Mouse (Mus musculus): ENCODE data around the gene Slc25a43. TPM values are rescaled to one million over a fixed set of nuclear protein-coding genes. Genes with fewer than 3 reads are reported as not detected.
"Not testable (repeated sequence)": the region's sequence is repeated elsewhere in the genome, so short reads cannot be mapped to it uniquely, and the experiment has no call there.

Slc25a43 gene
- polyA plus RNA-seq, 1 experiment from 2014 or later: 3.4 TPM

DNA sequence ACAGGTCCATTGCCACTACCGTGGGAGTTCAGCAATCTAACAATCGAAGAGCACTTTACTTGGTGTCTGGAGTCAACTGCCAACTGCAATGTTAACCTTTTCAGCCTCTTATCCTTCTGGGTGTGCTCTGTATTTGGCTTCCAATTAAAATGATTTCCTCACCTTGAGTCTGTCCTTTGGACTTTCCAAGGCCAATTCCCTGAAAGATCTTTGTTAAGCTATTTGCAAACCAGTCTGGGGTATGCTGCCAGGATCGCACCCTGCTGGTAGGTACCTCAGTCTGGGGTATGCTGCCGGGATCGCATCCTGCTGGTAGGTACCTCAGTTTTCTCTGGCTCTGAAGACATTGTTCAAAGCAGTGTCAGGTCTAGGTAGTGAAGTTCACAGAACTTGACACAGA is 51.1 kb downstream of the Slc25a43 start:
- Histone ChIP-seq H3K4me2 (no peak overlapping the region), H3K36me3 (peaks cover 7% of the 10 kb centered on the region; the same call in 1 of the 2 replicates), H3K9ac (no peak overlapping the region), H3K27me3 (no peaks in the 10 kb centered on the region), H3K4me1 (replicated peaks) (peaks cover 3% of the 10 kb centered on the region; the same call in 1 of the 2 replicates), H3K27ac (no peak overlapping the region), H3K9me3 (replicated peaks) (no peaks in the 10 kb centered on the region), H3K4me3 (no peak overlapping the region)
- WGBS: 56% methylated on average over 5 of the region's 5 CpGs
- no peak for ATAC-seq (replicated peaks; ENCODE audit: insufficient number of reproducible peaks, insufficient read depth, low FRiP score, low read depth)

DNA sequence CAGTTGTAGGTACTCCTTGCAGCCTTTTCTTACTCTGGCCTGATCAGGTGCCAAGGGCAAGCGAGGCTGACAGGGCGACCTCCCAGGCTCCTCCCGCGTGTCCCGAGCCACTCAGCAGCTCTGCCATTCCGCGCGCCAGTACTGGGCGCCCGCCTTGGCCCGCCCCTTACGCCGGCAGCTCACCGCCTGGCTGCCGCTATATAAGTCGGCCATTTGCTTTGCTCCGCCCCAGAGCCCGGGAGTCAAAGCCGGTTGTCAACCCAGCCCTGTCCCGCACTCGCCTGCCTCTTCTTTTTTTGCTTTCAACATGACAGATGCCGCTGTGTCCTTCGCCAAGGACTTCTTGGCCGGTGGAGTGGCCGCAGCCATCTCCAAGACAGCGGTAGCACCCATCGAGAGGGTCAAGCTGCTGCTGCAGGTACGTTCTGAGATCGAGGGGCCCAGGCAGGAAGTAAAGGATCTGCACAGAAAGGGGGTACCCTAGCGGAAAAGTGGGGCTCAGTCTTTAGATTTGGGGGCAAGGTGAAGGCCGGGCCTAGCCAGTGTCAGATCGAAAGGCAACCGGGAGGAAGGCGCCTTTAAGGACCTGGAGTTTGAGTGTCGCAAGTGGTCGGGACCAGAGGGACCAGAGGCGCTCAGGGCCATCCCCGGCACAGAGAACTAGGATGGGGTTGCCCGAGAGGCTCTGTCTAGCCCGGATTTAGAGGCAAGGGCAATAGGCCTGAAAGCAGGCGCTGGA is 52.1 kb downstream of the Slc25a43 start, which contains the start of gene Slc25a5:
Slc25a5 (plus strand) TSS at position 228 of the 739 bp plus-strand sequence.
- WGBS: 10% methylated on average over 41 of the region's 41 CpGs
- Histone ChIP-seq H3K9me3 (replicated peaks) (no peaks in the 10 kb centered on the region), H3K4me2 (peak within 1 kb of the TSS; percentile 58), H3K4me3 (peak within 1 kb of the TSS; percentile 71), H3K4me1 (replicated peaks) (peaks cover 3% of the 10 kb centered on the region; the same call in 1 of the 2 replicates), H3K9ac (peak within 1 kb of the TSS; percentile 72), H3K36me3 (peaks cover 7% of the 10 kb centered on the region; the same call in 1 of the 2 replicates), H3K27ac (peak within 1 kb of the TSS; percentile 94), H3K27me3 (no peaks in the 10 kb centered on the region)
- ATAC-seq (replicated peaks; ENCODE audit: insufficient number of reproducible peaks, insufficient read depth, low FRiP score, low read depth): peak; percentile 91

DNA sequence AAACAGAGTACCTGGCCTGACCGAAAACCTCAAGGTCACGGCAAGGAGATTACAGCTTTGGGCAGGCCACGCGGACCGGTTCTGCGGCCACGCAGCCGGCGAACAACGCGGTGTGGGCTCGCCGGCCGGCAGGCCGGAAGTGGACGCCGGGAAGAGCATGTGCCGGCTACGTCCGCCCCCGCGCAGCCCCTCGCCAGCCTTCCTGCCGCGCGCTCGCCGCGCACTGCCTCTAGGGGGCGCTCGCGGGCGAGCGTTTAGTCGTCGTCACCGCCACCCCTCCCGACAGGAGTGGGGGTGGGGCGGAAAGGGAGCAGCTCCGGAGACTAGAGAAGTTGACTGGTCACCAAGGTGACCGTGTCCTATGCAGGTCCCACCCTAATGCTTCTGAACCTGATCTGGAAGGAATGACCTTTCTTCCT is 52.7 kb downstream of the Slc25a43 start:
- Histone ChIP-seq H3K9ac (peak overlapping the region; percentile 72), H3K4me2 (peak overlapping the region; percentile 58), H3K36me3 (peaks cover 7% of the 10 kb centered on the region; the same call in 1 of the 2 replicates), H3K27ac (peak overlapping the region; percentile 94), H3K4me1 (replicated peaks) (peaks cover 3% of the 10 kb centered on the region; the same call in 1 of the 2 replicates), H3K9me3 (replicated peaks) (no peaks in the 10 kb centered on the region), H3K4me3 (peak overlapping the region; percentile 71), H3K27me3 (no peaks in the 10 kb centered on the region)
- WGBS: 18% methylated on average over 41 of the region's 41 CpGs
- ATAC-seq (replicated peaks; ENCODE audit: insufficient number of reproducible peaks, insufficient read depth, low FRiP score, low read depth): peak; percentile 82

DNA sequence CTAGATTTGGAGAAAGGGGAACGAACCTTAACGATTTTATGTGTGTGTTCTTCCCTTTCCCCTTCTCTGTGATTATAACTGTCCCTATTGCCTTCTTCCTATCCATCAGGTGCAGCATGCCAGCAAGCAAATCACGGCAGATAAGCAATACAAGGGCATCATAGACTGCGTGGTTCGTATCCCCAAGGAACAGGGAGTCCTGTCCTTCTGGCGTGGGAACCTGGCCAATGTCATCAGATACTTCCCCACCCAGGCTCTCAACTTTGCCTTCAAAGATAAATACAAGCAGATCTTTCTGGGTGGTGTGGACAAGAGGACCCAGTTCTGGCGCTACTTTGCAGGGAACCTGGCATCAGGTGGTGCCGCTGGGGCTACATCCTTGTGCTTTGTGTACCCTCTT is 53.3 kb downstream of the Slc25a43 start:
- H3K4me2 ChIP-seq: peak overlapping the region; percentile 58
- H3K9ac ChIP-seq: peak overlapping the region; percentile 43; the same call in 1 of the 2 replicates
- ATAC-seq (replicated peaks; ENCODE audit: insufficient number of reproducible peaks, insufficient read depth, low FRiP score, low read depth); H3K4me1 ChIP-seq (replicated peaks); H3K27me3 ChIP-seq; H3K9me3 ChIP-seq (replicated peaks); H3K36me3 ChIP-seq: not testable (repeated sequence)
- WGBS: 40% methylated on average over 8 of the region's 8 CpGs
- peak overlapping the region; percentile 71 for H3K4me3 ChIP-seq
- H3K27ac ChIP-seq: peak overlapping the region; percentile 94

DNA sequence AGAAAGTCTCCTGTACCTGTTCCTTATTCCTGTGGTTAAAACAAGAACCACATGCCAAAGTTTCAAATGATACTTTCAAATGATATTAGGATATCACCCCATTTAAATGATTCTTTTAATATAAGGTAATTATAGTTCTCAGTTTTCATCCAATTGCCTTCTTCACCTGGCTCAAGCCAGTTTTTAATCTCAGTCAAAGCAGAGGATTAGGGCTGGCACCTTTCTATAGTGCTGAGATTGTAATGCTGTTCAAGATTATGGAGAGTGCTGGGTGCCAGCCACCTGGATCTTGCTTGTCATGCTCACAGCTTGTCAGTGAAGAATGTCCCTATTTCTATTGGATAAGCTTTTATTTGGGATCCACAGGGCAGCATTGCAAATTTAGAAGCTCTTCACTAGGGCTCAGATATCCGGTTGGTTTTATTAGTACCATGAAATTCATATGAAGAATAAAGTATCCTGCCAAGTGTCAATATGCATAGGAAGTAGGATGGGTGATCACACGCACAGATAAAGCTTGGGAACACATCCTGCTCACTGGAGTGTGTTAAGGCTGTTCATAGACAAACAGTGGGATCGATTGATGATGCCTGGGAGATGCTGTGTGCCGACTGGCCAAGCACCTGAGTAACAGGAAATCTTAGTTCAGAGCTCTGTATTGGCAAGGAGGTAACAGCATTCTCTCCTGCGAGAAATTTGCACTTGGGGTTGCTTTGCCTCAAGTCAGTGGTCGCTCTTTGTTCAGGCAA is 55.8 kb downstream of the Slc25a43 start:
- Histone ChIP-seq H3K9me3 (replicated peaks) (no peaks in the 10 kb centered on the region), H3K27me3 (no peaks in the 10 kb centered on the region), H3K4me1 (replicated peaks) (peaks cover 3% of the 10 kb centered on the region; the same call in 1 of the 2 replicates), H3K4me2 (no peak overlapping the region), H3K36me3 (peaks cover 7% of the 10 kb centered on the region; the same call in 1 of the 2 replicates), H3K4me3 (no peak overlapping the region), H3K27ac (no peak overlapping the region), H3K9ac (no peak overlapping the region)
- 45% methylated on average over 6 of the region's 6 CpGs for WGBS
- no peak for ATAC-seq (replicated peaks; ENCODE audit: insufficient number of reproducible peaks, insufficient read depth, low FRiP score, low read depth)

DNA sequence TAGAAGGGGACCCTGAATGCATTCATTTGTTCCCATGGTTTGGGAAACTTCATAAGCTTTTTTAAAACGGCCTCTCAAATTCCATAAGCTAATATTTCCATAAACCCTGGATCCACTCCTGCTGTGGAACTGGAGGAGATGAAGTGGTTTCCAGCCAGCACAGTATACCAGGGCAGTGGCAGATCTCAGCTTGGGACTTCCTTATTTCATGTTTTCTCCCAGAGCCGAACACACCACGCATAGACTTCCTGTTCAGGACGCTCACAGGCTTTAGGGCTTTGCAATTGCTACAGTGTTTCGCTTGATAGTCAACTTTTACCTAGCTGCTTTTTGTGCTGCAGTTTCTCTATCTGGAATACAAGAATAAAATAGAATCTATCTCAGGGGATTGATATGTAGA is 59.7 kb downstream of the Slc25a43 start:
- ATAC-seq (replicated peaks; ENCODE audit: insufficient number of reproducible peaks, insufficient read depth, low FRiP score, low read depth): no peak
- Histone ChIP-seq H3K27ac (no peak overlapping the region), H3K9ac (no peak overlapping the region), H3K4me3 (no peak overlapping the region), H3K4me1 (replicated peaks) (peaks cover 2% of the 10 kb centered on the region; the same call in 1 of the 2 replicates), H3K4me2 (no peak overlapping the region), H3K9me3 (replicated peaks) (no peaks in the 10 kb centered on the region), H3K36me3 (0 out of 2 replicates have a peak, but pooled peaks cover 2% of the 10 kb centered on the region), H3K27me3 (no peaks in the 10 kb centered on the region)
- 65% methylated on average over 5 of the region's 5 CpGs for WGBS

DNA sequence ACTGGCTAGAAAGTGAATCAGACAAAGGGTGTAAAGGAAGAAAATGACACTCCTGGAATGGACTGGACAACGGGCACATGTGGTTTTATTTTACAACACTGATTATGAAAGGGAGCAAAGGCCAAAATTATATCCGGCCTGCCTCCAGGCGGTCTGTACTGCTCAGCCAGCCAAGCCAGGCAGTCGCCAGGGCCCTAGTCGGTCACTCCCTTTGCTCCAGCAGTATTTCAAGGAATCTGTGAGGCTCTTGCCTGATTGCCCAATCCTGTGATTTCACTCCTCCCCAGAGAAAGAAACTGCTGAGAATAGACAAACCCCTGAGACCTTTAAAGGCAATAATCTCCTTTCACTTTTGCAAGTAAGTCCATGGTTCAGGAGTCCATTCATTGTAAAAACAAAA is 60.7 kb downstream of the Slc25a43 start:
- no peak overlapping the region for H3K4me2 ChIP-seq
- 56% methylated on average over 5 of the region's 5 CpGs for WGBS
- ATAC-seq (replicated peaks; ENCODE audit: insufficient number of reproducible peaks, insufficient read depth, low FRiP score, low read depth): no peak

DNA sequence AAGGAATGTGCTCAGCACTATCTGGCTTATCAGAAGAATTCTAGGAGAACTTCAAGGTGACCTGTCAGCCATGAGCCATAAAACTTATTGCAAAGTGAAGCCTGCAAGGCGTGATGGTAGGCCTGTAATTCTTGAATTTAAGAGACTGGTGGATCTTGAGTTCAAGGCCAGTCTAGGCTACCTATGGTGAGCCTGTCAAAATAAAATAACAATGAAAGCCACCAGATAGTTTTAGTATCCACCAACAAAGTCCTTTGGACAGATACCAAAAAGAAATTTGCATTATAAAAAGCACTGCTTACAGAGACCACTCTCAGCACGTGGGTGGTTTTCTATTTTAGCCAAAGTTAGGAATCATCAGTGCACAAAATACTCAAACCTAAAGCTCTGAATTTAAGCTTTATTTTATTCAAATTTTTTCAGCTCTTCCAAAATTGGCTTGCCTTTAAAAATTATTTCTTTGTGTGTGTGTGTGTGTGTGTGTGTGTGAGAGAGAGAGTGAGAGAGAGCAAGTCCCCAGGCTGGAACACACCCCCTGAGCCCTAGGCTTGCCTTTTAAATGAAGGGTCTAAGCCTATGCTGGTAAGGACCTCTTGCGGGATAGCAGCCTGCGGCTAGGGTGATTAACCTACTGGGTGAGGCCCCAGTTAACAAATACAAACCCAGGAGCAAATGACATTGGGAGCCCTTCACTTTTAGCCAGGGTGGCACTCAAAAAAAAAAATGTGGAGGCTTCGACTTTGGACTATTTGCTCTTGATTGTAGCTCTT is 62.2 kb downstream of the Slc25a43 start:
- Histone ChIP-seq H3K4me3 (no peak overlapping the region), H3K9ac (no peak overlapping the region), H3K9me3 (replicated peaks) (no peaks in the 10 kb centered on the region), H3K27ac (no peak overlapping the region), H3K36me3 (no peaks in the 10 kb centered on the region), H3K4me1 (replicated peaks) (peaks cover 2% of the 10 kb centered on the region; the same call in 1 of the 2 replicates), H3K27me3 (no peaks in the 10 kb centered on the region), H3K4me2 (no peak overlapping the region)
- WGBS: 64% methylated on average over 5 of the region's 5 CpGs
- no peak for ATAC-seq (replicated peaks; ENCODE audit: insufficient number of reproducible peaks, insufficient read depth, low FRiP score, low read depth)

More for the DNA sequence above, 60.7 kb downstream of the Slc25a43 start:
- no peaks in the 10 kb centered on the region for H3K9me3 ChIP-seq (replicated peaks)
- H3K4me1 ChIP-seq (replicated peaks): peaks cover 2% of the 10 kb centered on the region; the same call in 1 of the 2 replicates
- H3K4me3 ChIP-seq: no peak overlapping the region
- H3K27me3 ChIP-seq: no peaks in the 10 kb centered on the region
- H3K36me3 ChIP-seq: no peaks in the 10 kb centered on the region
- H3K9ac ChIP-seq: no peak overlapping the region
- no peak overlapping the region for H3K27ac ChIP-seq

DNA sequence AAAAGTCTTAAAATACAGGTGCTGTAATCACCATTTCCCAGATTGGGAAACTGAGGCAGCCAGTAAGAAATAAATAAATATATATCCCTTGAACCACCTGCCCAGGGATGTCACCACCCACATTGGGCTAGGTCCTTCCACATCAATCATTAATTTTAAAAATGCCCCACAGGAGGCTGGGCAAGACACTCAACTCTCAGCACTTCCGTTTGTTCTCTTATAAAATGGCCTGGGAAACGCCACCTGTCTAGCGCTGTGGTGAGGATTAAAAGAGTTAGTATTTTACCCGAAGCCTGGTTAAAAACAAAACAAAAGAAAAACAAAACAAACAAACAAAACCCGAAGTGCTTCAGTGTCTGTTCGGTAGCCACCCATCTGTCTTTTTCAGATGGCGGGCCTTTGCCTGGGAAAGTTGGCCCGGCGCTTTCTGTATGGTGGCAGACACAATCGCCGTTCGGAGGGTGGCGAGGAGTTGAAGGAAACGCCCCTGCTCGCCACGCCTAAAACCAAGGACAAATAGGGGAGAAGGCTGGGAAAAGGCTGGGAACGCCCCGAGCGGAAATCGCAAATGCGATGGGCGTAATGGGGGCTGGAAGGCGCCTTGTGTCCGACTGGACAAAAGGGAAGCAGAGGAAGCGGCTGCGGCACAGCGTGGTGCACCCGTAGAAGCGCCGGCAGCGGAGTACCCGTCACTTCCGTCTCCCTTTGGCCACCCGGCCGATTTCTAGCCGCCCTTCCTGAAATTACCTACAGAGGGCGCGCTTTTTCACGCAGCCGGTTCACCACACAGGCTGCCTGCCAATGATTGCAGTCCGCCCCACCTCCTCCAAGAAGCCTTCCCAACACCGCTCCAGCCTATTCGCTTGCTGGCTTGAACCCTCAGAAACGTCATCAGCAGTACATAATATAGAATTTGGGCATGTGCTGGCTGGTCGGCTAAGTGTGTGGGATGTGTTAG is 64.2 kb downstream of the Slc25a43 start:
- Histone ChIP-seq H3K27me3 (no peaks in the 10 kb centered on the region), H3K9ac (peak overlapping the region; percentile 44), H3K27ac (peak overlapping the region; percentile 78), H3K4me1 (replicated peaks) (peaks cover 2% of the 10 kb centered on the region; the same call in 1 of the 2 replicates), H3K4me3 (peak overlapping the region; percentile 45), H3K36me3 (no peaks in the 10 kb centered on the region), H3K9me3 (replicated peaks) (no peaks in the 10 kb centered on the region), H3K4me2 (peak overlapping the region; percentile 61)
- 10% methylated on average over 41 of the region's 45 CpGs for WGBS
- ATAC-seq (replicated peaks; ENCODE audit: insufficient number of reproducible peaks, insufficient read depth, low FRiP score, low read depth): peak; percentile 89

DNA sequence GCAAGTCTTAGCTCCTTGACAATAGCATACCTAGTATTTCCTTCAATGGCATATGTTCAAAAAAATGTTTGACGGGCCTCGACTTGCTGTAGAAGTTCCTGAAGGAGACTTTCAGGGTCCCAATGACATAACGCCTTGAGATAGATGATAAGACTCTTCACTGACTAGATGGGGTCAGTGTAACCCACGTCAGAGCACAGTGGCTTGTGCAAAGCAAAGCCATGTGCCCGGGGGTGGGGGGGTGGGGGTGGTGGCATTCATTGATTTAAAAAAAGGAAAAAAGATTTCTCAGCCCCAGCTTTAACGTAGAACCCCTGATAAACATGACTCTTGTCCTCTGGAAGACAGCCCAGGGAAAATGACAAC is 64.8 kb downstream of the Slc25a43 start:
- H3K9me3 ChIP-seq (replicated peaks): no peaks in the 10 kb centered on the region
- ATAC-seq (replicated peaks; ENCODE audit: insufficient number of reproducible peaks, insufficient read depth, low FRiP score, low read depth): no peak
- H3K27ac ChIP-seq: peak overlapping the region; percentile 78
- H3K36me3 ChIP-seq: no peaks in the 10 kb centered on the region
- H3K4me2 ChIP-seq: peak overlapping the region; percentile 61
- H3K4me3 ChIP-seq: peak overlapping the region; percentile 45
- H3K4me1 ChIP-seq (replicated peaks): peaks cover 2% of the 10 kb centered on the region; the same call in 1 of the 2 replicates
- H3K27me3 ChIP-seq: no peaks in the 10 kb centered on the region
- 0 out of 2 replicates have a peak overlapping the region, but pooled peaks have one; percentile 44 for H3K9ac ChIP-seq
- 48% methylated on average over 6 of the region's 6 CpGs for WGBS

All from heart, embryonic 15.5 days (tissue).